In genomic region chr11:73199879-73200278, GRCm38 (mm10) we compare ENCODE assay signal across 8 mouse cellular contexts. TPM values are rescaled to one million over a fixed set of nuclear protein-coding genes. Genes with fewer than 3 reads are reported as not detected.
DNase-seq lines count a peak whose midpoint lies in the region; ATAC-seq and TF ChIP-seq lines count a peak whose summit lies in the region.

No protein-coding gene starts in this region.

- H3K4me2 ChIP-seq in heart, embryonic 12.5 days = peak overlapping the region; percentile 94
- H3K4me2 ChIP-seq in embryonic facial prominence, embryonic 12.5 days (replicated peaks) = peak overlapping the region; percentile 93
- H3K4me2 ChIP-seq in intestine, embryonic 14.5 days (ENCODE audit: low read length) = peak overlapping the region; percentile 96
- peak overlapping the region; percentile 97 for H3K4me2 ChIP-seq in liver, postnatal 0 days (ENCODE audit: low read depth, low read length)

- H3K9ac ChIP-seq in heart, embryonic 12.5 days = peak overlapping the region; percentile 84
- H3K9ac ChIP-seq in embryonic facial prominence, embryonic 12.5 days = peak overlapping the region; percentile 73
- H3K9ac ChIP-seq in intestine, embryonic 14.5 days (ENCODE audit: low read length) = peak overlapping the region; percentile 53
- peak overlapping the region; percentile 87 for H3K9ac ChIP-seq in liver, postnatal 0 days (replicated peaks)

- peaks cover 4% of the 10 kb centered on the region for H3K36me3 ChIP-seq in heart, embryonic 12.5 days
- H3K36me3 ChIP-seq in embryonic facial prominence, embryonic 12.5 days = 0 out of 2 replicates have a peak, but pooled peaks cover 4% of the 10 kb centered on the region
- H3K36me3 ChIP-seq in intestine, embryonic 14.5 days (ENCODE audit: control insufficient read depth, insufficient read depth, low read length) = peaks cover 4% of the 10 kb centered on the region; the same call in 1 of the 2 replicates
- H3K36me3 ChIP-seq in liver, postnatal 0 days (replicated peaks; ENCODE audit: insufficient read depth, low read length) = peaks cover 7% of the 10 kb centered on the region; the same call in 1 of the 2 replicates
- H3K36me3 ChIP-seq in splenic B cell, adult 2 months (ENCODE audit: control insufficient read depth, insufficient read depth, low read length, poor library complexity, severe bottlenecking) = no peaks in the 10 kb centered on the region

- no peak overlapping the region for H3K27ac ChIP-seq in heart, embryonic 12.5 days (ENCODE audit: poor library complexity, severe bottlenecking)
- no peak overlapping the region for H3K27ac ChIP-seq in embryonic facial prominence, embryonic 12.5 days
- no peak overlapping the region for H3K27ac ChIP-seq in intestine, embryonic 14.5 days (ENCODE audit: low read depth)
- peak overlapping the region; percentile 89 for H3K27ac ChIP-seq in liver, postnatal 0 days (ENCODE audit: low read depth)

- no peaks in the 10 kb centered on the region for H3K27me3 ChIP-seq in heart, embryonic 12.5 days (replicated peaks)
- no peaks in the 10 kb centered on the region for H3K27me3 ChIP-seq in embryonic facial prominence, embryonic 12.5 days
- H3K27me3 ChIP-seq in intestine, embryonic 14.5 days (replicated peaks; ENCODE audit: control insufficient read depth, insufficient read depth, low read length) = no peaks in the 10 kb centered on the region
- H3K27me3 ChIP-seq in liver, postnatal 0 days (ENCODE audit: insufficient read depth, low read length) = no peaks in the 10 kb centered on the region
- no peaks in the 10 kb centered on the region for H3K27me3 ChIP-seq in splenic B cell, adult 2 months (ENCODE audit: control insufficient read depth, insufficient read depth, low read length, poor library complexity, severe bottlenecking)

- H3K4me1 ChIP-seq in heart, embryonic 12.5 days (replicated peaks) = peaks cover 10% of the 10 kb centered on the region; the same call in 1 of the 2 replicates
- peaks cover 9% of the 10 kb centered on the region for H3K4me1 ChIP-seq in embryonic facial prominence, embryonic 12.5 days
- H3K4me1 ChIP-seq in intestine, embryonic 14.5 days (replicated peaks; ENCODE audit: control insufficient read depth, insufficient read depth, low read length) = peaks cover 6% of the 10 kb centered on the region; the same call in 1 of the 2 replicates
- H3K4me1 ChIP-seq in liver, postnatal 0 days (ENCODE audit: insufficient read depth) = peaks cover 18% of the 10 kb centered on the region

- peak overlapping the region; percentile 69 for H3K4me3 ChIP-seq in heart, embryonic 12.5 days
- peak overlapping the region; percentile 72 for H3K4me3 ChIP-seq in embryonic facial prominence, embryonic 12.5 days
- H3K4me3 ChIP-seq in intestine, embryonic 14.5 days (ENCODE audit: low read depth, low read length) = peak overlapping the region; percentile 72
- peak overlapping the region; percentile 71 for H3K4me3 ChIP-seq in liver, postnatal 0 days (ENCODE audit: low read depth, low read length)

- no peaks in the 10 kb centered on the region for H3K9me3 ChIP-seq in heart, embryonic 12.5 days (replicated peaks)
- H3K9me3 ChIP-seq in embryonic facial prominence, embryonic 12.5 days = no peaks in the 10 kb centered on the region
- H3K9me3 ChIP-seq in intestine, embryonic 14.5 days (ENCODE audit: control insufficient read depth, low read length) = no peaks in the 10 kb centered on the region
- no peaks in the 10 kb centered on the region for H3K9me3 ChIP-seq in liver, postnatal 0 days (ENCODE audit: low read length)

- no peak for ATAC-seq in heart, embryonic 12.5 days (ENCODE audit: insufficient number of reproducible peaks, low FRiP score)
- ATAC-seq in embryonic facial prominence, embryonic 12.5 days (ENCODE audit: insufficient number of reproducible peaks, insufficient read depth, low FRiP score, low TSS enrichment) = no peak
- ATAC-seq in intestine, embryonic 14.5 days (replicated peaks; ENCODE audit: low FRiP score, low TSS enrichment, low read depth) = no peak
- ATAC-seq in liver, postnatal 0 days = peak; percentile 36
- no peak for ATAC-seq in erythroid progenitor cell, adult 5-6 weeks (replicated peaks; ENCODE audit: low FRiP score, poor library complexity, severe bottlenecking)

- DNase-seq in heart, postnatal 25 days (ENCODE audit: low spot score) = no peak
- DNase-seq in intestine, embryonic 14.5 days (ENCODE audit: low spot score) = no peak
- peak; percentile 70 for DNase-seq in liver, postnatal 0 days
- peak; percentile 66 for DNase-seq in splenic B cell, adult 2 months (ENCODE audit: low read depth, low spot score)
- no peak for DNase-seq in right cerebral cortex, adult 18-20 months

- intact Hi-C loops in heart, postnatal 25 days (cut with DNase I) = loop anchor here (2.0 kb wide), 2 partner anchors 21 to 61 kb away; partner anchors contain the start of gene Haspin

- no peak for TF ChIP-seq EP300 in liver, postnatal 0 days (IDR thresholded peaks at IDR 0.05; ENCODE audit: low read depth)

- 2% methylated on average over 12 of the region's 12 CpGs for WGBS in heart, embryonic 12.5 days
- WGBS in embryonic facial prominence, embryonic 12.5 days = 3% methylated on average over 12 of the region's 12 CpGs
- WGBS in intestine, embryonic 14.5 days = 5% methylated on average over 12 of the region's 12 CpGs
- WGBS in liver, postnatal 0 days (ENCODE audit: insufficient replicate concordance) = 2% methylated on average over 12 of the region's 12 CpGs

- TF ChIP-seq CTCF in liver, postnatal 0 days (IDR thresholded peaks at IDR 0.05; ENCODE audit: low read depth) = no peak

RNA-seq across cellular contexts. Expression of gene Shpk, which starts 0.6 kb away (rescaled TPM):
- 0.36 and 0.54 TPM in 2 replicates for polyA plus RNA-seq in heart, embryonic 12.5 days (2016; fragmentation: Nextera tagmentation; extraction: Ambion mirVana)
- total RNA-seq in heart, postnatal 25 days (2021) = 1 to 10 TPM; 1.4 TPM
- polyA plus RNA-seq in embryonic facial prominence, embryonic 12.5 days (2016; fragmentation: Nextera tagmentation; extraction: Ambion mirVana) = 2.0 and 2.1 TPM in 2 replicates
- polyA plus RNA-seq in intestine, embryonic 14.5 days (2014; fragmentation: Nextera tagmentation; extraction: Ambion mirVana) = 1.1 and 1.2 TPM in 2 replicates
- 8.1 and 8.2 TPM in 2 replicates for polyA plus RNA-seq in liver, postnatal 0 days (2015; fragmentation: Nextera tagmentation; extraction: Ambion mirVana)
- total RNA-seq in erythroid progenitor cell, adult 5-6 weeks (2015; ENCODE audit: low replicate concordance) = 2.9 TPM in 1 of 2 replicates, not detected in the other
- 0.39 TPM in 1 of 2 replicates, not detected in the other for total RNA-seq in erythroid progenitor cell, adult 5-6 weeks (2017; ENCODE audit: low replicate concordance)

RNA-seq across cellular contexts. Expression of gene Ctns, which starts 1.0 kb away (rescaled TPM):
- polyA plus RNA-seq in heart, embryonic 12.5 days (2016; fragmentation: Nextera tagmentation; extraction: Ambion mirVana) = 13.9 and 15.9 TPM in 2 replicates
- total RNA-seq in heart, postnatal 25 days (2021) = 10 to 100 TPM; 12.1 to 14.3 TPM
- 24.5 and 26.5 TPM in 2 replicates for polyA plus RNA-seq in embryonic facial prominence, embryonic 12.5 days (2016; fragmentation: Nextera tagmentation; extraction: Ambion mirVana)
- 15.6 and 17.0 TPM in 2 replicates for polyA plus RNA-seq in intestine, embryonic 14.5 days (2014; fragmentation: Nextera tagmentation; extraction: Ambion mirVana)
- polyA plus RNA-seq in liver, postnatal 0 days (2015; fragmentation: Nextera tagmentation; extraction: Ambion mirVana) = 7.3 and 8.4 TPM in 2 replicates
- total RNA-seq in erythroid progenitor cell, adult 5-6 weeks (2015; ENCODE audit: low replicate concordance) = 5.9 and 11.9 TPM in 2 replicates
- 7.7 and 15.1 TPM in 2 replicates for total RNA-seq in erythroid progenitor cell, adult 5-6 weeks (2017; ENCODE audit: low replicate concordance)

RNA-seq across cellular contexts. Expression of gene Tax1bp3, which starts 23.0 kb away (rescaled TPM):
- 239 and 249 TPM in 2 replicates for polyA plus RNA-seq in heart, embryonic 12.5 days (2016; fragmentation: Nextera tagmentation; extraction: Ambion mirVana)
- 10 to 100 TPM; 45.9 to 50.0 TPM for total RNA-seq in heart, postnatal 25 days (2021)
- 206 and 211 TPM in 2 replicates for polyA plus RNA-seq in embryonic facial prominence, embryonic 12.5 days (2016; fragmentation: Nextera tagmentation; extraction: Ambion mirVana)
- polyA plus RNA-seq in intestine, embryonic 14.5 days (2014; fragmentation: Nextera tagmentation; extraction: Ambion mirVana) = 233 and 258 TPM in 2 replicates
- polyA plus RNA-seq in liver, postnatal 0 days (2015; fragmentation: Nextera tagmentation; extraction: Ambion mirVana) = 32.7 and 35.6 TPM in 2 replicates
- 2.1 and 9.4 TPM in 2 replicates for total RNA-seq in erythroid progenitor cell, adult 5-6 weeks (2015; ENCODE audit: low replicate concordance)
- 3.3 and 6.9 TPM in 2 replicates for total RNA-seq in erythroid progenitor cell, adult 5-6 weeks (2017; ENCODE audit: low replicate concordance)

RNA-seq across cellular contexts. Expression of gene Emc6, which starts 23.0 kb away (rescaled TPM):
- polyA plus RNA-seq in heart, embryonic 12.5 days (2016; fragmentation: Nextera tagmentation; extraction: Ambion mirVana) = 97.4 and 101 TPM in 2 replicates
- total RNA-seq in heart, postnatal 25 days (2021) = 10 to 100 TPM; 78.3 to 84.4 TPM
- 99.7 and 104 TPM in 2 replicates for polyA plus RNA-seq in embryonic facial prominence, embryonic 12.5 days (2016; fragmentation: Nextera tagmentation; extraction: Ambion mirVana)
- polyA plus RNA-seq in intestine, embryonic 14.5 days (2014; fragmentation: Nextera tagmentation; extraction: Ambion mirVana) = 123 and 130 TPM in 2 replicates
- 169 and 174 TPM in 2 replicates for polyA plus RNA-seq in liver, postnatal 0 days (2015; fragmentation: Nextera tagmentation; extraction: Ambion mirVana)
- total RNA-seq in erythroid progenitor cell, adult 5-6 weeks (2015; ENCODE audit: low replicate concordance) = 16.9 and 27.2 TPM in 2 replicates
- 8.0 and 31.8 TPM in 2 replicates for total RNA-seq in erythroid progenitor cell, adult 5-6 weeks (2017; ENCODE audit: low replicate concordance)

RNA-seq across cellular contexts. Expression of gene Trpv1, which starts 34.2 kb away (rescaled TPM):
- 0.05 TPM in 1 of 2 replicates, not detected in the other for polyA plus RNA-seq in heart, embryonic 12.5 days (2016; fragmentation: Nextera tagmentation; extraction: Ambion mirVana)
- total RNA-seq in heart, postnatal 25 days (2021) = not detected
- 0.19 and 0.27 TPM in 2 replicates for polyA plus RNA-seq in embryonic facial prominence, embryonic 12.5 days (2016; fragmentation: Nextera tagmentation; extraction: Ambion mirVana)
- 0.07 TPM in 1 of 2 replicates, not detected in the other for polyA plus RNA-seq in intestine, embryonic 14.5 days (2014; fragmentation: Nextera tagmentation; extraction: Ambion mirVana)
- polyA plus RNA-seq in liver, postnatal 0 days (2015; fragmentation: Nextera tagmentation; extraction: Ambion mirVana) = 0.07 TPM in 2 replicates
- not detected in 2 replicates for total RNA-seq in erythroid progenitor cell, adult 5-6 weeks (2015; ENCODE audit: low replicate concordance)
- not detected in 2 replicates for total RNA-seq in erythroid progenitor cell, adult 5-6 weeks (2017; ENCODE audit: low replicate concordance)

Comparison
In these comparisons a context has a peak if more than half of its experiments do, and no peak if none do; other contexts are left out.
1. DNase-seq: peak in liver, postnatal 0 days (single experiment) and splenic B cell, adult 2 months (single experiment); none in heart, postnatal 25 days (single experiment), intestine, embryonic 14.5 days (single experiment) and right cerebral cortex, adult 18-20 months (single experiment).
2. Peak in every context shown above with its lines, with median percentiles within 50 percentile points of each other: H3K4me2 ChIP-seq, H3K4me3 ChIP-seq and H3K9ac ChIP-seq.